Mouse (Mus musculus) kidney, postnatal 14 days (tissue): ENCODE measurements around the gene Dop1a.
"Not testable (repeated sequence)": the region's sequence is repeated elsewhere in the genome, so short reads cannot be mapped to it uniquely, and the experiment has no call there.

Experiments used
- DNase-seq: peaks from one replicate; pipeline ENCODE4 v3.0.0; 2022; ENCODE audit warnings: mixed read lengths

Gene Dop1a

DNA sequence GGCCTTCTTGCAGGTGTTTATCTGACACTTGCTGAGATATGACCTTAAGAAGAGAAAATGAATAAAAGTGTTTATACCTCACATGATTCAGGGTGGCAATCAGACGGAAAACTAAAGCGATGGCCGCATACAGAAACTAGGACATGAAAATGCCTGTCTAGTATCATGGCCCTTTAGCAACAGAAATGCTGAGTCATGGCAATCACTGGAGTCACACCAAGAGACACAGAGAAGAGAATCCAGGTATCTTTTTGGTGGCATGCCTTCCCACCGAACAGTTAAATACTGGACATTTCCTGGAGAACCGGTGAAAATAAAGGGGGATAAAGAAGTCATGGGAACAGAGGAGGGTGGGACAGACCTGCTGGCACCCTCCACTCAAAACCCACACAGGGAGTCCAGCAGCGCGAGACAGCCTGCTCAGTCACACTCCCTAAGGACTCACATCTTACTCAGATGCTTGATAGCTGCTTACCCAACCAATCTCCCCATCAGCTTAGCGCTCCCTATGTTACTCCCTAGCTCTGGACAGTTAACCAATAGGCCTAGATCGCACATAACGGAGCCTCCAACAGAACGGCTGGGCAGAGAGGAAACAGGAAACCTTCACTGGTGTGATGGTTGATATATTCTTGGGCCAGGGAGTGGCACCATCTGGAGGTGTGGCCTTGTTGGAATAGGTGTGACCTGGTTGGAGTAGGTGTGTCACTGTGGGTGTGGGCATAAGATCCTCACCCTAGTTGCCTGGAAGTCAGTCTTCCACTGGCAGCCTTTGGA, 120.3 kb downstream of the Dop1a start:
- no peak for DNase-seq

DNA sequence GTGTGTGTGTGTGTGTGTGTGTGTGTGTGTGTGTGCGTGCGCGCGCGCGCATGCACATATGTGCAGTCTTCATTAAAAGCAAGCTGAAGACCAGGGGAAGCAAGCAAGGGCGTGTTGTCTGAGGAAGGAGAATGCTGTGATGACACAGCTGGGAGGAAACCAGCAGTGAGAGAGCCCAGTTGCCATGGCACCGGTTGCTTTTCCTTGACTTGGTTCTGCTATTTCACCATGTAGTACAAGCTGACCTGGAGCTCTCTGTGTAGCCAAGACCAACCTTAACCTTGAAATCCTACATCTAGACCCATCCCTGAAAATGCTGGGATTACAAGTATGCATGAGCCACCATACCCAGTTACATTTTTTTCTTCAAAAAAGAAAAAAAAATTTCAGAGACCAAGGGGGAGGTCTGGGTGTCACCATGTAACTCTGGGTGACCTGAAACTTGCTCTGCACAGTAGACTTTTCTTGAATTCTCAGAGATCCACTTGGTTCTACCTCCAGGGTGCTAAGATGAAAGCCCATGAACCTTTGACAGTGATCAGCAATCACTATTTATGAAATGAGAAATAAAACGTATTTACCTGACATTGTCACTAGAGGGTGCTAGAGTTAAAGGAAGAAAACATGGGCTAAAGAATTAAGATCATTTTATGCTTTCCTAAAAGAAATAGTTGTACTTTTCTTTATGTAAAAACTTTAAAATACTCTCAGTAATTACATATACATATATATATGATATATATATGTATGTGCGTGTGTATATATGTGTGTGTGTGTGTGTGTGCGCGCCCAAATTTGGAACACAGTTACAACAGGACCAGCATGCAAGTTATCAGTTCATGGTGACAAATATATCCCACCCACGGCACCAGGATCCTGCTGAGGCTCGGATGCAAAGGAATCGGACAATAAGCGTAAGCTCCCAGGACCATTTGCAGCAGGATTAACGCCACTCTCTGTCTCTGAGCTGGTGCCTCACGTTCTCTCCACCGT, 126.0 kb downstream of the Dop1a start:
- no peak for DNase-seq

DNA sequence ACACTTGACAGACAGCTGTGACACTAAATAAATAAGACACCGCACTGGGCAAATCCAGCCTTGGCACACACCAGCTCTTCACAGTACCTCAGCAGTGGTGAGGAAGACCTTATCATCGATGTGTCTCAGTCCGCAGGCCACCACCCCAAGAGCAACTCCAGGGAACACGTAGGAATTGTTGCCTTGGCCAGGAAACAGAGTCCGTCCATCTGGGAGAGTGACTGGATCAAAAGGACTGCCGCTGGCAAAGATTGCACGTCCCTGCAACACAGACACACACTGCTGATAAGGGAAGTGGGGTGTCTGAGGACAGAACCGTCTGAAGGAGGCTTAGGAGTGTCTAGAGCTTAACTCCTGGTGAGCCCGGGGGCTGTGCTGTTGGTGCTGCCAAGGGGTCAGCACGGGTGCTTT, 127.4 kb downstream of the Dop1a start:
- not testable (repeated sequence) for DNase-seq

DNA sequence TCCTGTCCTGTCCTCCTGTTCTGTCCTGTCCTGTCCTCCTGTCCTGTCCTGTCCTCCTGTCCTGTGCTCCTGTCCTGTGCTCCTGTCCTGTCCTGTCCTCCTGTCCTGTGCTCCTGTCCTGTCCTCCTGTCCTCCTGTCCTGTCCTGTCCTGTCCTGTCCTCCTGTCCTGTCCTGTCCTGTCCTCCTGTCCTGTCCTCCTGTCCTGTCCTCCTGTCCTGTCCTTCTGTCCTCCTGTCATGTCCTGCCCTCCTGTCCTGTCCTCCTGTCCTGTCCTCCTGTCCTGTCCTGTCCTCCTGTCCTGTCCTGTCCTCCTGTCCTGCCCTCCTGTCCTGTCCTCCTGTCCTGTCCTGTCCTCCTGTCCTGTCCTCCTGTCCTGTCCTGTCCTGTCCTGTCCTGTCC, 130.0 kb downstream of the Dop1a start:
- DNase-seq = not testable (repeated sequence)

DNA sequence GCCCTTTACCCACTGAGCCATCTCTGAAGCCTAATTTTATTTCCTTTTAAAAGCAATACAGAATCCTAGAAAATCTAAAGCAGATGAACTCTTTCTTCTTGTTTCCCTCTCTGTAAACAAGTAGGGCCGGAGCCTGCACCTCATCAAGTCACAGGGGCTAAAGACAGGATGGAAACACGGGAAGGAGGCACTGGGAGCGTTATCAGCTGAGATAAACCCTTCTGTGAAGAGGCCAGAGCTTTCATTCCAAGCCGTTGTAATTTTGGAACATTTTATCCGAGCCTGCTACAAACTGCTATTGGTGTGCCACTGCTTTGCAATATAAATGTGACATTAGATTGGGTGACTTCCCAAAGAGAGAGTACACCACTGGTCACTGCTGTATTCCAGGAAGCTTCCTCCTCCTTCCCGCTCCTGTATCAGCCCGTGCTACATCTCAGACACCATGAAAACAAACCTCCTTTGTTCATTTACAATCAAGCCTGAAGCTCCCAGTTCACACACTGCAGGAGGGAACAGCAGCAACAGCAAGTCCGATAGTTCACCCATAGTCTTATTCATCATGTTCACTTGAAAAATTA, 132.9 kb downstream of the Dop1a start:
- DNase-seq = no peak
